Mouse (Mus musculus) T-cell, adult 66 days (primary cell): ENCODE results near the gene Gm11099. TPM values are rescaled to one million over a fixed set of nuclear protein-coding genes. Genes with fewer than 3 reads are reported as not detected.

ENCODE experiments used
- total RNA-seq, 2 experiments: library from RNA; stranded (reverse); gene quantifications; 3 replicates in 1 of 2; 4 replicates in 1 of 2; pipeline ENCODE4 v1.2.4; 2023

Gm11099 gene
- total RNA-seq = not detected

GRCm38 (mm10) chr2:58859134-58859533 lies at the start of gene Gm11099:
Gene Gm11099 (plus strand): TSS chr2:58859434.

